Mouse (Mus musculus) CH12.LX (cell line): ENCODE data around the gene Nbas.

Experiments used
- CHD2 ChIP-seq: IDR thresholded peaks from 2 replicates; pipeline ENCODE4 v1.6.1; 2011; ENCODE audit warnings: low read length, improper control_type of control experiment
- CTCF ChIP-seq, 2 experiments: IDR thresholded peaks in 1 of 2; conservative IDR thresholded peaks in 1 of 2; 2 replicates each; pipeline ENCODE4 v1.5.1; 2011 to 2012; ENCODE audit warnings: low read depth in 2 of 2, low read length in 2 of 2, improper control_type of control experiment in 1 of 2, inconsistent platforms in 1 of 2, mild to moderate bottlenecking in 1 of 2, moderate library complexity in 1 of 2
- POLR2A ChIP-seq: IDR thresholded peaks from 2 replicates; pipeline ENCODE4 v1.6.1; 2011; ENCODE audit warnings: low read depth, mild to moderate bottlenecking, improper control_type of control experiment, low read length
- POLR2AphosphoS2 ChIP-seq: IDR thresholded peaks from 2 replicates; pipeline ENCODE4 v1.6.1; 2011; ENCODE audit warnings: low read depth, low read length, improper control_type of control experiment
- TCF12 ChIP-seq: IDR thresholded peaks from 2 replicates; pipeline ENCODE4 v1.6.1; 2014; ENCODE audit warnings: low read depth, mild to moderate bottlenecking, inconsistent platforms, low read length, improper control_type of control experiment
- ZNF384 ChIP-seq: IDR thresholded peaks from 2 replicates; pipeline ENCODE4 v1.6.1; 2012; ENCODE audit warnings: low read depth, low read length, improper control_type of control experiment, inconsistent platforms

DNA sequence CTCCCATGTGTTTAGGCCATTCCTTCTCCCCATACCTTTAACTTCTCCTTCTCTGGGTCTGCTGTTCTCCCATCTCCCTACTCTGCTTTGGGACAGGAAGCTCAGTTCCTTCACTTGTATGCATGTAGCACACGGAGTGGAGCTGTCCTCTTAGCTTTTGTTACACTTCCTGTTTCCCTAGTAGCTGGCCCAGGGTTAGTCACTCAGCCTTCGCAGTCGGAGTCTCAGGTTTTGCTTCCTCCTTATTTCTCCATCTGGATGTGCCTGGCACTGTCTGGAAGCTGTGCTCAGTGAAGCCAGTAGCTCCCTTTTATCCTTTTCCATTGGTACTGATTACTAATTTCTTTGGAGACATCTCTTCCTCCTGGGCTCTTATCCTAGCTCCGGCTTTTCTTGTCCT is 89.9 kb downstream of the Nbas start:
- TF ChIP-seq POLR2AphosphoS2 (no peak), CTCF (conservative IDR thresholded peaks at IDR 0.05 in 1 of 2, IDR thresholded peaks at IDR 0.05 in 1 of 2; ENCODE audit: low read depth in 2 of 2, low read length in 2 of 2) (no peak), POLR2A (no peak), CHD2 (no peak), TCF12 (no peak), ZNF384 (no peak)
